Mouse (Mus musculus): ENCODE results near the gene Chmp1a.

- TF ChIP-seq CTCF (IDR thresholded peaks at IDR 0.05; ENCODE audit: extremely low read depth, insufficient read depth, insufficient read length, insufficient replicate concordance), result no peak
- no peak for TF ChIP-seq POLR2A (IDR thresholded peaks at IDR 0.05; ENCODE audit: low read depth, low read length)
These were observed 31.8 kb upstream of the Chmp1a start for GRCm38 (mm10) chr8:123244382-123244781.
